Mouse (Mus musculus) midbrain, embryonic 12.5 days (tissue): Measurements from ENCODE around the gene Gstm6. TPM values are rescaled to one million over a fixed set of nuclear protein-coding genes. Genes with fewer than 3 reads are reported as not detected.
"Not testable (repeated sequence)": the region's sequence is repeated elsewhere in the genome, so short reads cannot be mapped to it uniquely, and the experiment has no call there.

Experiments used
- ATAC-seq: fragments of 200-750 bp; cut with Nextera tagmentation; 2 replicates; pipeline ENCODE4 v1.8.0; 2017; ENCODE audit warnings: low read depth, moderate TSS enrichment, moderate library complexity; ENCODE audit not compliant: low FRiP score
- H3K27ac ChIP-seq: fragments of 300-500 bp; sonication (generic); replicated peaks from 2 replicates; pipeline ENCODE4 v1.5.1; 2016; ENCODE audit warnings: mild to moderate bottlenecking
- H3K27me3 ChIP-seq: fragments of 300-500 bp; sonication (generic); 2 replicates; pipeline ENCODE4 v1.6.1; 2016; ENCODE audit warnings: mild to moderate bottlenecking
- H3K36me3 ChIP-seq: fragments of 300-500 bp; sonication (generic); 2 replicates; pipeline ENCODE4 v1.6.1; 2016
- H3K4me1 ChIP-seq: fragments of 300-500 bp; sonication (generic); 2 replicates; pipeline ENCODE4 v1.6.1; 2016
- H3K4me2 ChIP-seq: fragments of 300-500 bp; sonication (generic); replicated peaks from 2 replicates; pipeline ENCODE4 v1.6.1; 2016; ENCODE audit warnings: mild to moderate bottlenecking, moderate library complexity
- H3K4me3 ChIP-seq: fragments of 300-500 bp; sonication (generic); 2 replicates; pipeline ENCODE4 v1.5.1; 2016; ENCODE audit warnings: mild to moderate bottlenecking
- H3K9ac ChIP-seq: fragments of 300-500 bp; sonication (generic); replicated peaks from 2 replicates; pipeline ENCODE4 v1.6.1; 2016; ENCODE audit warnings: mild to moderate bottlenecking, moderate library complexity
- H3K9me3 ChIP-seq: fragments of 300-500 bp; sonication (generic); 2 replicates; pipeline ENCODE4 v1.6.1; 2016; ENCODE audit warnings: mild to moderate bottlenecking
- WGBS: fragments of 180-500 bp; shearing (Covaris S2); methylation state at CpG from one replicate; pipeline ENCODE4 v1.1.7; 2016; 5-methylcytosine and 5-hydroxymethylcytosine counted together
- polyA plus RNA-seq: library from polyadenylated mRNA; unstranded; fragments of >200 nt; fragmentation: Nextera tagmentation; extraction: Ambion mirVana; gene quantifications from 2 replicates; pipeline ENCODE4 v1.2.1, GENCODE M21; 2016

The Gstm6 gene
- polyA plus RNA-seq: 10.0 and 12.2 TPM in 2 replicates

- Histone ChIP-seq H3K27ac (no peak within 1 kb of the TSS), H3K4me1 (0 out of 2 replicates have a peak, but pooled peaks cover 6% of the 10 kb centered on the region), H3K9ac (no peak within 1 kb of the TSS), H3K36me3 (no peaks in the 10 kb centered on the region), H3K4me3 (peak within 1 kb of the TSS; percentile 31), H3K4me2 (peak within 1 kb of the TSS; percentile 46), H3K27me3 (0 out of 2 replicates have a peak, but pooled peaks cover 3% of the 10 kb centered on the region), H3K9me3 (no peaks in the 10 kb centered on the region)
- 20% methylated on average over 19 of the region's 20 CpGs for WGBS
- peak; percentile 85 for ATAC-seq
Observed at GRCm38 (mm10) chr3:107943239-107943990, at the start of gene Gstm6. Gene Gstm6, minus strand, starts transcription at chr3:107943749.

GRCm38 (mm10) chr3:107986041-107986562, 42.6 kb upstream of the Gstm6 start, which contains the start of gene Gstm2:
Gene Gstm2, minus strand, starts transcription at chr3:107986453.
- Histone ChIP-seq H3K27me3 (no peaks in the 10 kb centered on the region), H3K9ac (no peak within 1 kb of the TSS), H3K27ac (no peak within 1 kb of the TSS), H3K4me1 (no peaks in the 10 kb centered on the region), H3K36me3 (no peaks in the 10 kb centered on the region), H3K9me3 (no peaks in the 10 kb centered on the region), H3K4me3 (no peak within 1 kb of the TSS), H3K4me2 (no peak within 1 kb of the TSS)
- no peak for ATAC-seq
- whole genome bisulfite sequencing: 73% methylated on average over 8 of the region's 8 CpGs

- not testable (repeated sequence) for ATAC-seq, H3K27ac ChIP-seq, H3K9me3 ChIP-seq, H3K9ac ChIP-seq, H3K36me3 ChIP-seq, H3K4me2 ChIP-seq, H3K27me3 ChIP-seq, H3K4me1 ChIP-seq, H3K4me3 ChIP-seq
- WGBS: 92% methylated on average over 2 of the region's 2 CpGs
Observed at GRCm38 (mm10) chr3:107985141-107985540, 41.6 kb upstream of the Gstm6 start.

GRCm38 (mm10) chr3:107984471-107984870, 40.9 kb upstream of the Gstm6 start:
- H3K4me1 ChIP-seq: no peaks in the 10 kb centered on the region
- no peaks in the 10 kb centered on the region for H3K36me3 ChIP-seq
- H3K27me3 ChIP-seq: no peaks in the 10 kb centered on the region
- no peak overlapping the region for H3K4me2 ChIP-seq
- no peak overlapping the region for H3K27ac ChIP-seq
- no peak for ATAC-seq
- 88% methylated on average over 5 of the region's 5 CpGs for WGBS
- H3K9me3 ChIP-seq: no peaks in the 10 kb centered on the region
- H3K4me3 ChIP-seq: no peak overlapping the region
- no peak overlapping the region for H3K9ac ChIP-seq

- H3K36me3 ChIP-seq: no peaks in the 10 kb centered on the region
- H3K9me3 ChIP-seq: no peaks in the 10 kb centered on the region
- H3K4me3 ChIP-seq: no peak overlapping the region
- H3K27ac ChIP-seq: no peak overlapping the region
- H3K9ac ChIP-seq: no peak overlapping the region
- ATAC-seq: no peak
- no peaks in the 10 kb centered on the region for H3K4me1 ChIP-seq
- H3K27me3 ChIP-seq: no peaks in the 10 kb centered on the region
- WGBS: 75% methylated on average over 3 of the region's 3 CpGs
- no peak overlapping the region for H3K4me2 ChIP-seq
Observed at GRCm38 (mm10) chr3:107983771-107984170, 40.2 kb upstream of the Gstm6 start.

- H3K4me1 ChIP-seq: no peaks in the 10 kb centered on the region
- H3K36me3 ChIP-seq: no peaks in the 10 kb centered on the region
- no peaks in the 10 kb centered on the region for H3K27me3 ChIP-seq
- H3K27ac ChIP-seq: no peak overlapping the region
- 84% methylated on average over 6 of the region's 6 CpGs for WGBS
- H3K9ac ChIP-seq: no peak overlapping the region
- H3K4me2 ChIP-seq: no peak overlapping the region
- ATAC-seq: no peak
- H3K4me3 ChIP-seq: no peak overlapping the region
- no peaks in the 10 kb centered on the region for H3K9me3 ChIP-seq
Observed at GRCm38 (mm10) chr3:107982726-107983125, 39.2 kb upstream of the Gstm6 start.

- no peak overlapping the region for H3K9ac ChIP-seq
- WGBS: 66% methylated on average over 3 of the region's 3 CpGs
- no peak overlapping the region for H3K4me2 ChIP-seq
- no peaks in the 10 kb centered on the region for H3K9me3 ChIP-seq
- no peak for ATAC-seq
- H3K27me3 ChIP-seq: no peaks in the 10 kb centered on the region
- H3K27ac ChIP-seq: no peak overlapping the region
- H3K4me1 ChIP-seq: no peaks in the 10 kb centered on the region
- H3K36me3 ChIP-seq: no peaks in the 10 kb centered on the region
- no peak overlapping the region for H3K4me3 ChIP-seq
Observed at GRCm38 (mm10) chr3:107981261-107981660, 37.7 kb upstream of the Gstm6 start.

GRCm38 (mm10) chr3:107977691-107978090, 34.1 kb upstream of the Gstm6 start:
- WGBS: 84% methylated on average over 3 of the region's 3 CpGs
- Histone ChIP-seq H3K9ac (no peak overlapping the region), H3K4me2 (no peak overlapping the region), H3K4me3 (no peak overlapping the region), H3K4me1 (no peaks in the 10 kb centered on the region), H3K36me3 (no peaks in the 10 kb centered on the region), H3K27me3 (no peaks in the 10 kb centered on the region), H3K27ac (no peak overlapping the region), H3K9me3 (no peaks in the 10 kb centered on the region)
- no peak for ATAC-seq

GRCm38 (mm10) chr3:107974237-107974636, 30.7 kb upstream of the Gstm6 start:
- ATAC-seq: no peak
- 93% methylated on average over 1 of the region's 1 CpGs for WGBS
- no peak overlapping the region for H3K4me3 ChIP-seq
- H3K4me1 ChIP-seq: no peaks in the 10 kb centered on the region
- no peaks in the 10 kb centered on the region for H3K27me3 ChIP-seq
- H3K9ac ChIP-seq: no peak overlapping the region
- H3K36me3 ChIP-seq: no peaks in the 10 kb centered on the region
- no peak overlapping the region for H3K27ac ChIP-seq
- no peak overlapping the region for H3K4me2 ChIP-seq
- no peaks in the 10 kb centered on the region for H3K9me3 ChIP-seq

- no peaks in the 10 kb centered on the region for H3K36me3 ChIP-seq
- no peak overlapping the region for H3K4me3 ChIP-seq
- H3K27ac ChIP-seq: no peak overlapping the region
- 90% methylated on average over 3 of the region's 3 CpGs for WGBS
- no peak overlapping the region for H3K4me2 ChIP-seq
- no peak overlapping the region for H3K9ac ChIP-seq
- H3K4me1 ChIP-seq: no peaks in the 10 kb centered on the region
- no peaks in the 10 kb centered on the region for H3K27me3 ChIP-seq
- ATAC-seq: no peak
- H3K9me3 ChIP-seq: no peaks in the 10 kb centered on the region
Observed at GRCm38 (mm10) chr3:107972070-107972469, 28.5 kb upstream of the Gstm6 start.

GRCm38 (mm10) chr3:107971101-107971500, 27.6 kb upstream of the Gstm6 start:
- H3K36me3 ChIP-seq, H3K4me1 ChIP-seq, ATAC-seq, H3K9me3 ChIP-seq, H3K4me2 ChIP-seq, H3K27ac ChIP-seq, H3K9ac ChIP-seq, H3K27me3 ChIP-seq, H3K4me3 ChIP-seq: not testable (repeated sequence)
- WGBS: 56% methylated on average over 3 of the region's 3 CpGs

GRCm38 (mm10) chr3:107968724-107969395, 25.3 kb upstream of the Gstm6 start, which contains the start of gene Gstm3:
Gene Gstm3, minus strand, starts transcription at chr3:107969283.
- Histone ChIP-seq H3K4me3 (no peak within 1 kb of the TSS), H3K27ac (no peak within 1 kb of the TSS), H3K36me3 (no peaks in the 10 kb centered on the region), H3K4me2 (no peak within 1 kb of the TSS), H3K4me1 (0 out of 2 replicates have a peak, but pooled peaks cover 10% of the 10 kb centered on the region), H3K9me3 (no peaks in the 10 kb centered on the region), H3K9ac (no peak within 1 kb of the TSS), H3K27me3 (no peaks in the 10 kb centered on the region)
- WGBS: 67% methylated on average over 13 of the region's 13 CpGs
- no peak for ATAC-seq
